Mouse (Mus musculus): ENCODE data around the gene 1700028J19Rik.
"Not testable (repeated sequence)": the region's sequence is repeated elsewhere in the genome, so short reads cannot be mapped to it uniquely, and the experiment has no call there.

1700028J19Rik gene

DNA sequence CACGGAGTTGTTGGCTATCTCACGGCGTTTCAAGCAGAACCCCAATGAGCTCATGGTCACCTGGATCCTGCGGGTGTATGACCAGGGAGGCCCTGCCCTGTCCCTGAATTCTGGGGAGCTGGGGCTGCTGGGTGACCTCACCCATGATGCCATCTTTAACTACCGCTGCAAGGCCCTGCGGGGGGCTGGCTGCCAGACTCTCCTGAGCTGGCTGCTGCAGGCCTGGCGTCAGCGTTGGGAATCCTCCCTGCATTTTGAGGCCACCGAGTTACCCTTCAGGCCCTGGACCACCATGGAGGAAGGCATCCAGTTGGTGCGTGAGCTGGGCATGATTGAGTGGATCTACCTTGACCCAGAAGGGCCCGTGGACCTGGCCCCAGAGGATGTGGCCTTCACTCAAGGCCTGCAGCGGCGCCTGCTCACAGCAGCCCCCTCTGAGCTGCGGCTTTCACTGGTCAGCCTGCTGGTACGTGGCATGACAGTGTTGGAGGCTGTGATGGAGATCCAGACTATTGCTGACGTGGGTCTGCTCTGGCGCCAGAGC is 4.3 kb upstream of the 1700028J19Rik start:
- DNase-seq (ENCODE audit: low spot score in 2 of 2): not testable (repeated sequence)

DNA sequence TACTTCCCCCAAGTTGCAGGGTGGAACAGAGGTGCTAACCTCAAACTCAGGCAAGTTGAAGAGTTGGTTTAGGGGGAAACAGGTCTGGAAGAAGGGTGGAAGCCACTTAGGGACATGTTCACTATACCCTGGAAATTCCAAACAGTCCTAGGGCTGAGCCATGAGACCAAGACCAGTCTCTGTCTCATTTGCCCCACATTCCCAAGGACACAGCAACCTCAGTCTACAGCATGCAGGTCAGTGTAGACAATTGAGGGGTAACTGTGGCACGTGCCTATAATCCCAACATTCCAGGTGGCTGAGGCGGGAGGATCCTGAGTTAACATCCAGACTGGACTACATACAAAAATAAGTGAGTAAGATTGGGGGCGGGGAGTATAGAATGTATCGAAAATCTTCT is 2.8 kb upstream of the 1700028J19Rik start:
- DNase-seq (ENCODE audit: low spot score in 2 of 2): no peak

DNA sequence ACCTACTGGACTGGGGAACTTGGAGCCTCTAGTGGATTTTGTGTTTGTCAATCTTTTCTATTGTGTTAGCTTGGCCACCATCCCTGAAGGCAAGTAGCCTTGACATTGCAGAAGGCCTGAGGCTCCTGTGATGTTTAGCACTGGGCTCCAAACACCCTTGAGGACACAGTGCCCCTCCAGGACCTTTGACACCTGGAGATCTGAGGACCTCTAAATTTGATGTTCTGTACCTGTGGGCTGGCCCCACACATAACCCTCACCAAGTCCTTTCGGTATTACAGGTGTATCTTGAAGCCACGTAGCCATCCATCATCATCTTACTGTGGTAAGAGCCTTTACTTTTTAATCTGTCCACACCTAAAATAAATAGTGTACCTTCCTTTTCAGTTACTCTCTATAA is 1.5 kb upstream of the 1700028J19Rik start:
- DNase-seq (ENCODE audit: low spot score in 2 of 2): no peak

- no peak for DNase-seq (ENCODE audit: low spot score in 2 of 2)
Observed at GRCm38 (mm10) chr7:44246984-44247470, 532 bp upstream of the 1700028J19Rik start.

DNA sequence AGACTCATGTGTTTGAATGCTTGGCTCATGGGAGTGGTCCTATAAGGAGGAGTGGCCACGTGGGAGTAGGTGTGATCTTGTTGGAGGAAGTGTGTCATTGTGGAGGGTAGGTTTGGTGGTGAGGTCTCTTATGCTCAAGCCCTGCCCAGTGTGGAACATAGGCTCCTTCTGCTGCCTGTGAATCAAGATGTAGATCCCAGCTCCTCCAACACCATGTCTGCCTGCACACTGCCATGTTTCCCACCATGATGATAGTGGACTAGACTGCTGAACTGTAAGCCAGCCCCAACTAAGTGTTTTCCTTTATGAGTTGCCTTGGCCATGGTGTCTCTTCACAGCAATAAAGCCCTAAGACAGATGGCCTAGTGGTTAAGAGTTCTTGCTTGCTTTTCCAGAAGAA is 2.4 kb downstream of the 1700028J19Rik start:
- DNase-seq (ENCODE audit: low spot score in 2 of 2): no peak

- DNase-seq (ENCODE audit: low spot score in 2 of 2): no peak
Observed at GRCm38 (mm10) chr7:44241163-44241562, 5.3 kb downstream of the 1700028J19Rik start.

DNA sequence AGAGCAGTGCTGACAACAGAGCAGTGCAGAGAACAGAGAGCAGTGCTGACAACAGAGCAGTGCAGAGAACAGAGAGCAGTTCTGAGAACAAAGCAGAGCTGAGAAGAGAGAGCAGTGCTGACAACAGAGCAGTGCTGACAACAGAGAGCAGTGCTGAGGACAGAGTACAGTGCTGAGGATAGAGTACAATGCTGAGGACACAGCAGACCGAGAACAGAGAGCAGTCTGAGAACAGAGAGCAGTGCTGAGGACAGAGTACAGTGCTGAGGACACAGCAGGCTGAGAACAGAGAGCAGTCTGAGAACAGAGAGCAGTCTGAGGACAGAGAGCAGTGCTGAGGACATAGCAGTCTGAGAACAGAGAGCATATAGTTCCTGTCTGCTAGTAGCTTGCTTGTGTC is 5.8 kb downstream of the 1700028J19Rik start:
- DNase-seq (ENCODE audit: low spot score in 2 of 2): no peak

- no peak for DNase-seq (ENCODE audit: low spot score in 2 of 2)
Observed at GRCm38 (mm10) chr7:44239913-44240312, 6.6 kb downstream of the 1700028J19Rik start.

DNA sequence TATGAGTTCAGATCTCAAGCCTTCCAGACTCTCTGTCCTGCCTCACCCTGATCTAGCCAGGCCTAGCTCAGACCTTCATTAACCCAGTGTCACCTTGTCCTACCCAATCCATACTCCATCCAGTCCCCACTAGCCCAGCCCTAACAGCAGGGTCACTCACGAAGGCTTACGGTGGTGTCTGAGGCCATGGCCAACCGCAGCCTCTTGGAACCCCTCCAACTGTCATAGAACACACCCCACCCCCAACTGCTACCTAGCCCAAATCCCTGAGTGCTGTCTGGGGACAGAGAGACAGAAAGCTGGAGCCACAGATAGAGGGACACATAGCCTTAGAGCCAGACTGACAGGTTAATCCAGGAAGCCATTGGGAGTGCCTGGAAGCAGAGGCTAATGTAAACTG is 10.6 kb downstream of the 1700028J19Rik start, which contains the start of gene Gm36864:
Gm36864 (plus strand) TSS at position 269 of the 400 bp plus-strand sequence.
- DNase-seq (ENCODE audit: low spot score in 2 of 2): no peak

DNA sequence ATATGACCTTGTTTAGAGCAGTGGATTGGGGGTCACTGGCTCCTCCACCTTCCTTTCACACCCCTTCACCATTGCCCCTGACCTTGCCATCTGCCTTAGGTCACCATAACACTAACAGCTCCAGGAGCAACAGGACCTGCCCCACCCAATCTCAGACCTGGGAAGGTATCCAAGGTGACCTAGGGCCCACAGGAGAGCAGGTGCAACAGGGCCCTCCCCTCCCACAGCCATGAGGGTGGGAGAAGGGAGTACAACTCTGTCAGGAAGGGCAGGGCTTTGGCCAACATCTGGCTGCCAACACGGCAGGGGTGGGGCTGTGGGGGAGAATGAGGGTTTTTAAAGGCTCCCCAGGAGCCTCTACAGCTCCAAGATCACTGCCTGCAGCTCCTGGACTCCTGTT is 21.4 kb downstream of the 1700028J19Rik start, which contains the start of gene Klk1:
Klk1 (plus strand) TSS at position 285 of the 400 bp plus-strand sequence.
- DNase-seq (ENCODE audit: low spot score in 2 of 2): no peak

GRCm38 (mm10) chr7:44222335-44222734 is 24.2 kb downstream of the 1700028J19Rik start:
- DNase-seq (ENCODE audit: low spot score in 2 of 2): not testable (repeated sequence)

- DNase-seq (ENCODE audit: low spot score in 2 of 2): not testable (repeated sequence)
Observed at GRCm38 (mm10) chr7:44221601-44222000, 24.9 kb downstream of the 1700028J19Rik start.

GRCm38 (mm10) chr7:44215645-44216044 is 30.9 kb downstream of the 1700028J19Rik start, which contains the start of gene Klk1b5:
Gene Klk1b5 (plus strand): TSS chr7:44215945.
- no peak for DNase-seq (ENCODE audit: low spot score in 2 of 2)

- no peak for DNase-seq (ENCODE audit: low spot score in 2 of 2)
Observed at GRCm38 (mm10) chr7:44208307-44208706, 38.2 kb downstream of the 1700028J19Rik start.

GRCm38 (mm10) chr7:44207135-44207534 is 39.4 kb downstream of the 1700028J19Rik start, which contains the start of gene Klk1b4:
Gene Klk1b4 (plus strand): TSS chr7:44207435.
- DNase-seq (ENCODE audit: low spot score in 2 of 2): not testable (repeated sequence)

- DNase-seq (ENCODE audit: low spot score in 2 of 2): no peak
Observed at GRCm38 (mm10) chr7:44197891-44198290, 48.6 kb downstream of the 1700028J19Rik start, which contains the start of gene Klk1b3. Gene Klk1b3 (plus strand): TSS chr7:44198191.

- not testable (repeated sequence) for DNase-seq (ENCODE audit: low spot score in 2 of 2)
Observed at GRCm38 (mm10) chr7:44193466-44193865, 53.0 kb downstream of the 1700028J19Rik start.

DNA sequence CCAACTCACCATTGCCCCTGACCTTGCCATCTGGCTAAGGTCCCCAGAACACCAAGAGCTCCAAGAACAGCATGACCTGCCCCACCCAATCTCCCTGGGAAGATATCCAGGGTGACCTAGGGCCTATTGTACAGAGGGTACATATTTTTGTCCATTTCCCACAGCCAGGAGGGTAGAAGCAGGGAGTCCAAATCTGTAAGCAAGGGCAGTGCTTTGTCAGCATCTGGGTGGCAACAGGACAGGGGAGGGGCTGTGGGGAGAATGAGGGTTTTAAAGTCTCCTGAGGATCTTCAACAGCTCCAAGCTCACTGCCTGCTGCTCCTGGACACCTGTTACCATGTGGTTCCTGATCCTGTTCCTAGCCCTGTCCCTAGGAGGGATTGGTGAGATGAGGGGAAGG is 58.6 kb downstream of the 1700028J19Rik start, which contains the start of gene Klk1b24:
Klk1b24 (plus strand) TSS at position 301 of the 400 bp plus-strand sequence.
- not testable (repeated sequence) for DNase-seq (ENCODE audit: low spot score in 2 of 2)

DNA sequence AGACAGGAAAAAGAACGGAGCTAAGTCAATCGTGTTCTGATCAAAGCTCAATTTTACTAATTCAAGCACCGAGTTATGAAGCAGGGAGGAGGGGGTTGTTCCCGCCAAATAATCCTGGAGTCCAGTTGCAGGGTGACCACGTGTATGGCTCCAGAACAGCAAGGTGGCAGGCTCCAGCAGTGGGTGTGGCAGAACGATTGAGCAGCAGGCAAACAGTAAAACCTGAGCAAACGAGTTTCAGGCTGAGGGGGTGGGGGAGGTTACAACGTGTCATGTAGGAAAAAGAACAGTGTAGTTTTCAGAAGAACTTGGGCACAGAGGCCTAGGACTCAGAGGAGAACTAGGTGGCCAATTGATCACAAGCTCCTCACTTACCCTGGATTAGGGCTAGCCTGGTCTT is 60.0 kb downstream of the 1700028J19Rik start:
- not testable (repeated sequence) for DNase-seq (ENCODE audit: low spot score in 2 of 2)
